Mouse (Mus musculus) CH12.LX (cell line): ENCODE measurements around the gene S100a9. TPM values are rescaled to one million over a fixed set of nuclear protein-coding genes. Genes with fewer than 3 reads are reported as not detected.

Experiments
- DNase-seq: peaks from one replicate; pipeline ENCODE4 v3.0.0-alpha.2; 2013; ENCODE audit errors: extremely low read depth
- H3K27ac ChIP-seq: 2 replicates; pipeline ENCODE4 v1.5.1; 2012; ENCODE audit warnings: low read depth, mild to moderate bottlenecking, control low read depth, moderate library complexity; ENCODE audit not compliant: insufficient read depth
- H3K27me3 ChIP-seq: replicated peaks from 2 replicates; pipeline ENCODE3; 2012; ENCODE audit warnings: inconsistent platforms
- H3K36me3 ChIP-seq, 2 experiments: replicated peaks in 1 of 2; 2 replicates each; pipeline versions ENCODE3 to v1.6.1; 2012; ENCODE audit warnings: inconsistent platforms in 1 of 2, low read length in 1 of 2, mild to moderate bottlenecking in 1 of 2, mixed read lengths in 1 of 2, moderate library complexity in 1 of 2; ENCODE audit not compliant: control insufficient read depth in 1 of 2, insufficient read depth in 1 of 2
- H3K4me1 ChIP-seq, 2 experiments: 2 replicates each; pipeline ENCODE4 v1.6.1; 2012; ENCODE audit warnings: inconsistent platforms in 1 of 2, moderate library complexity in 1 of 2; ENCODE audit not compliant: insufficient read depth in 2 of 2, control insufficient read depth in 1 of 2
- H3K4me2 ChIP-seq: 2 replicates; pipeline ENCODE4 v1.6.1; 2012; ENCODE audit warnings: low read depth, mild to moderate bottlenecking, control low read depth; ENCODE audit not compliant: poor library complexity, insufficient read depth, severe bottlenecking
- H3K4me3 ChIP-seq, 3 experiments: fragments of 150-350 bp in 1 of 3; sonication (generic) in 1 of 3; replicated peaks in 1 of 3; 2 replicates each; pipeline versions ENCODE3 to v1.5.1; 2011 to 2012; ENCODE audit warnings: low read depth in 2 of 3, low read length in 2 of 3, mild to moderate bottlenecking in 2 of 3, moderate library complexity in 2 of 3, control low read depth in 1 of 3, improper control_type of control experiment in 1 of 3, inconsistent platforms in 1 of 3, mixed read lengths in 1 of 3; ENCODE audit not compliant: poor library complexity in 1 of 3
- H3K79me2 ChIP-seq: replicated peaks from 2 replicates; pipeline ENCODE4 v1.6.1; 2012; ENCODE audit warnings: mild to moderate bottlenecking, moderate library complexity; ENCODE audit not compliant: control insufficient read depth, poor library complexity, insufficient read depth, severe bottlenecking; ENCODE audit errors: extremely low read depth
- H3K9ac ChIP-seq: 2 replicates; pipeline ENCODE4 v1.6.1; 2012; ENCODE audit warnings: low read depth, mild to moderate bottlenecking, control low read depth, moderate library complexity; ENCODE audit not compliant: insufficient read depth
- H3K9me3 ChIP-seq: replicated peaks from 2 replicates; pipeline ENCODE3; 2012; ENCODE audit warnings: low read length, inconsistent platforms, mixed read lengths
- CTCF ChIP-seq, 2 experiments: IDR thresholded peaks in 1 of 2; conservative IDR thresholded peaks in 1 of 2; 2 replicates each; pipeline ENCODE4 v1.5.1; 2011 to 2012; ENCODE audit warnings: low read depth in 2 of 2, low read length in 2 of 2, improper control_type of control experiment in 1 of 2, inconsistent platforms in 1 of 2, mild to moderate bottlenecking in 1 of 2, moderate library complexity in 1 of 2
- E2F4 ChIP-seq: IDR thresholded peaks from 2 replicates; pipeline ENCODE4 v1.6.1; 2011; ENCODE audit warnings: low read depth, low read length, improper control_type of control experiment; ENCODE audit not compliant: insufficient replicate concordance
- ETS1 ChIP-seq: conservative IDR thresholded peaks from 2 replicates; pipeline ENCODE4 v1.6.1; 2012; ENCODE audit warnings: low read depth, mild to moderate bottlenecking, inconsistent platforms, low read length, improper control_type of control experiment, moderate library complexity
- JUN ChIP-seq: IDR thresholded peaks from 2 replicates; pipeline ENCODE4 v1.6.1; 2011; ENCODE audit warnings: low read depth, mild to moderate bottlenecking, low read length, improper control_type of control experiment, moderate library complexity; ENCODE audit not compliant: insufficient read depth
- KAT2A ChIP-seq: IDR thresholded peaks from 2 replicates; pipeline ENCODE4 v1.6.1; 2012; ENCODE audit warnings: low read length, improper control_type of control experiment, inconsistent platforms; ENCODE audit not compliant: insufficient replicate concordance
- MAFK ChIP-seq: IDR thresholded peaks from 2 replicates; pipeline ENCODE4 v1.6.1; 2011; ENCODE audit warnings: low read length, improper control_type of control experiment; ENCODE audit not compliant: insufficient replicate concordance
- MAZ ChIP-seq: IDR thresholded peaks from 2 replicates; pipeline ENCODE4 v1.6.1; 2012; ENCODE audit warnings: low read depth, mild to moderate bottlenecking, inconsistent platforms, low read length, improper control_type of control experiment, moderate library complexity
- NRF1 ChIP-seq: IDR thresholded peaks from 2 replicates; pipeline ENCODE4 v1.6.1; 2014; ENCODE audit warnings: low read depth, mild to moderate bottlenecking, inconsistent platforms, low read length, improper control_type of control experiment, moderate library complexity
- PAX5 ChIP-seq: IDR thresholded peaks from 2 replicates; pipeline ENCODE4 v1.6.1; 2012; ENCODE audit warnings: low read length, inconsistent platforms, mixed read lengths
- RCOR1 ChIP-seq: conservative IDR thresholded peaks from 2 replicates; pipeline ENCODE4 v1.6.1; 2012; ENCODE audit warnings: low read depth, mild to moderate bottlenecking, inconsistent platforms, low read length, improper control_type of control experiment
- SIN3A ChIP-seq: IDR thresholded peaks from 2 replicates; pipeline ENCODE4 v1.6.1; 2012; ENCODE audit warnings: low read length, improper control_type of control experiment, inconsistent platforms
- SMC3 ChIP-seq: IDR thresholded peaks from 2 replicates; pipeline ENCODE4 v1.6.1; 2011; ENCODE audit warnings: low read depth, low read length, improper control_type of control experiment
- TBP ChIP-seq: conservative IDR thresholded peaks from 2 replicates; pipeline ENCODE4 v1.6.1; 2011; ENCODE audit warnings: low read depth, low read length, improper control_type of control experiment
- UBTF ChIP-seq: IDR thresholded peaks from 2 replicates; pipeline ENCODE4 v1.6.1; 2012; ENCODE audit warnings: low read depth, mild to moderate bottlenecking, inconsistent platforms, low read length, improper control_type of control experiment, moderate library complexity
- ZC3H11A ChIP-seq: IDR thresholded peaks from 2 replicates; pipeline ENCODE4 v1.6.1; 2012; ENCODE audit warnings: low read depth, mild to moderate bottlenecking, inconsistent platforms, low read length, improper control_type of control experiment
- ZNF384 ChIP-seq: IDR thresholded peaks from 2 replicates; pipeline ENCODE4 v1.6.1; 2012; ENCODE audit warnings: low read depth, low read length, improper control_type of control experiment, inconsistent platforms
- dilution Hi-C: fragments of 300-500 bp; cut with MboI; formaldehyde crosslinking; loops from 2 replicates; pipeline ENCODE4 v1.14.3; 2020; ENCODE audit warnings: low sequenced_read_pairs; ENCODE audit not compliant: extremely low pct_unique_long_range_greater_than_20kb, extremely low pct_ligation_motif_present
- in situ Hi-C: fragments of 300-500 bp; cut with MboI; formaldehyde crosslinking; loops from 3 replicates; pipeline ENCODE4 v1.14.3; 2019; ENCODE audit warnings: low sequenced_read_pairs, low pct_ligation_motif_present, low pct_unique_long_range_greater_than_20kb, mixed read lengths
- polyA plus RNA-seq: library from polyadenylated mRNA; unstranded; fragments of >175 nt; gene quantifications from 2 replicates; pipeline ENCODE4 v1.2.1, GENCODE M21; 2012; ENCODE audit warnings: low read depth; ENCODE audit not compliant: insufficient read length
- total RNA-seq, 2 experiments: library from RNA; depleted of rRNA; stranded (reverse); fragments of 300-350 nt in 1 of 2; fragments of >200 nt in 1 of 2; gene quantifications; 2 replicates each; pipeline ENCODE4 v1.2.3; 2012 to 2014

Gene S100a9
- total and polyA plus RNA-seq, 3 experiments, result not detected

DNA sequence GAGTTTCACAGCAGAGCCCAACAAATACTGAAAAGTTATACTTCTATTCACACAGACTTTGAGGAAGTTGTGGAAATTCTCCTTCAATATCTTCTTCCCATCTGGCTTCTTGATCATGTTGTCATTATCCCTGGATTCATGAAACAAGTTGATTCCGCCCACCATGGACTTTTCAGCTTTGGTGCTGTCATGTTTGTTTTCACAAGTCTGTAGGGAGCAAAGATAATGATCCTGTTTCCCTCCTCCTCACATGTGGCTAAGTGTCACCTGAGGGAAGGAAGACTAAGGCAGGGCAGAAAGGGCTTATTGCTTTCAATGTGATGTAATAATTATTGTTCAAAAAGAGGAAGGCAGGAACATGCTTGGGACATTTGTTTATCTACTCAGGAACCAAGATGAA, 48.2 kb downstream of the S100a9 start:
- Histone ChIP-seq H3K4me2 (no peak overlapping the region), H3K4me3 (no peak overlapping the region), H3K79me2 (no peaks in the 10 kb centered on the region), H3K9ac (no peak overlapping the region), H3K4me1 (no peaks in the 10 kb centered on the region), H3K27me3 (peaks cover 46% of the 10 kb centered on the region), H3K36me3 (no peaks in the 10 kb centered on the region), H3K9me3 (no peaks in the 10 kb centered on the region), H3K27ac (no peak overlapping the region)
- in situ Hi-C loops (no loop called here), dilution Hi-C loops (no loop called here)
- TF ChIP-seq E2F4, result no peak
- no peak for TF ChIP-seq TBP
- TF ChIP-seq MAFK, result no peak
- no peak for TF ChIP-seq MAZ
- TF ChIP-seq CTCF (conservative IDR thresholded peaks at IDR 0.05 in 1 of 2, IDR thresholded peaks at IDR 0.05 in 1 of 2; ENCODE audit: low read depth in 2 of 2, low read length in 2 of 2), result no peak
- TF ChIP-seq ZNF384, result no peak
- TF ChIP-seq ETS1, result no peak
- no peak for TF ChIP-seq NRF1
- TF ChIP-seq RCOR1, result no peak
- TF ChIP-seq ZC3H11A, result no peak
- TF ChIP-seq PAX5, result no peak
- no peak for TF ChIP-seq SIN3A
- no peak for TF ChIP-seq KAT2A
- DNase-seq, result no peak

DNA sequence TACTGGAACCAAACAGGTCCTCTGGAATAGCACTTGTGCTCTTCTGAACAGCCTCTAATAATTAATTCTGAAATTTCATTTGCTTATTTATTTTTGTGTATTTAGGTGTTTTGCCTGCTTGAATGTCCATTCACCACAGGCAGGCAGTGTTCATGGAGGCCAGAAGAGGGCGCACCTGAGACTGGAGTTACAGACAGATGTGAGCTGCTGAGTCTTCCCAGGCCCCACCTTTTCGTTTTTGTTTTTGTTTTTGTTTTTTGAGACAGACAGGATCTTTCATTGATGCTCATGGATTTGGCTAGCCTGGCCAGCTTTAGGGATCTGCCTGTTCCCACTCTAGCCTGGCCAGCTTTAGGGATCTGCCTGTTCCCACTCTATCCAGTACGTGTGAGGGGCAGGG, 51.3 kb downstream of the S100a9 start:
- Histone ChIP-seq H3K4me3 (no peak overlapping the region), H3K27me3 (peaks cover 43% of the 10 kb centered on the region), H3K27ac (no peak overlapping the region), H3K4me1 (no peaks in the 10 kb centered on the region), H3K9ac (no peak overlapping the region), H3K4me2 (no peak overlapping the region), H3K36me3 (no peaks in the 10 kb centered on the region), H3K79me2 (no peaks in the 10 kb centered on the region), H3K9me3 (no peaks in the 10 kb centered on the region)
- in situ Hi-C loops, result no loop called here
- DNase-seq, result peak; percentile 61
- dilution Hi-C loops, result no loop called here
- TF ChIP-seq MAZ, result no peak
- peak; percentile 58 for TF ChIP-seq SMC3
- no peak for TF ChIP-seq UBTF
- TF ChIP-seq JUN, result no peak
- TF ChIP-seq CTCF (conservative IDR thresholded peaks at IDR 0.05 in 1 of 2, IDR thresholded peaks at IDR 0.05 in 1 of 2; ENCODE audit: low read depth in 2 of 2, low read length in 2 of 2), result peak; percentile 73 to 77

Other genes starting within 250 kb of the S100a9 start
- gene Npr1, start 229.9 kb downstream of the S100a9 start, total RNA-seq (2012; rRNA removed), result 0.13 TPM in 2 replicates
- gene Npr1, start 229.9 kb downstream of the S100a9 start, total RNA-seq (2014; rRNA removed), result not detected in 2 replicates
- gene Npr1, start 229.9 kb downstream of the S100a9 start, polyA plus RNA-seq, result not detected in 2 replicates
- 120 and 148 TPM in 2 replicates for gene Ilf2, start 219.6 kb downstream of the S100a9 start, total RNA-seq (2012; rRNA removed)
- gene Ilf2, start 219.6 kb downstream of the S100a9 start, total RNA-seq (2014; rRNA removed), result 182 and 208 TPM in 2 replicates
- gene Ilf2, start 219.6 kb downstream of the S100a9 start, polyA plus RNA-seq, result 197 and 199 TPM in 2 replicates
- gene Snapin, start 204.7 kb downstream of the S100a9 start, total RNA-seq (2012; rRNA removed), result 18.4 and 18.9 TPM in 2 replicates
- gene Snapin, start 204.7 kb downstream of the S100a9 start, total RNA-seq (2014; rRNA removed), result 39.8 and 42.0 TPM in 2 replicates
- 33.0 and 37.8 TPM in 2 replicates for gene Snapin, start 204.7 kb downstream of the S100a9 start, polyA plus RNA-seq
- gene Chtop, start 186.2 kb downstream of the S100a9 start, total RNA-seq (2012; rRNA removed), result 88.5 and 106 TPM in 2 replicates
- 130 and 134 TPM in 2 replicates for gene Chtop, start 186.2 kb downstream of the S100a9 start, total RNA-seq (2014; rRNA removed)
- 126 and 137 TPM in 2 replicates for gene Chtop, start 186.2 kb downstream of the S100a9 start, polyA plus RNA-seq
- 8.9 and 13.2 TPM in 2 replicates for gene S100a1, start 181.3 kb downstream of the S100a9 start, total RNA-seq (2012; rRNA removed)
- 2.6 and 3.8 TPM in 2 replicates for gene S100a1, start 181.3 kb downstream of the S100a9 start, total RNA-seq (2014; rRNA removed)
- gene S100a1, start 181.3 kb downstream of the S100a9 start, polyA plus RNA-seq, result 2.7 and 5.0 TPM in 2 replicates
- 35.5 and 37.1 TPM in 2 replicates for gene S100a13, start 181.3 kb downstream of the S100a9 start, total RNA-seq (2012; rRNA removed)
- 37.1 and 41.6 TPM in 2 replicates for gene S100a13, start 181.3 kb downstream of the S100a9 start, total RNA-seq (2014; rRNA removed)
- 19.3 and 22.1 TPM in 2 replicates for gene S100a13, start 181.3 kb downstream of the S100a9 start, polyA plus RNA-seq
- gene S100a14, start 168.9 kb downstream of the S100a9 start, total RNA-seq (2012; rRNA removed), result not detected in 2 replicates
- not detected in 2 replicates for gene S100a14, start 168.9 kb downstream of the S100a9 start, total RNA-seq (2014; rRNA removed)
- not detected in 2 replicates for gene S100a14, start 168.9 kb downstream of the S100a9 start, polyA plus RNA-seq
- gene S100a16, start 158.5 kb downstream of the S100a9 start, total RNA-seq (2012; rRNA removed), result not detected in 2 replicates
- not detected in 2 replicates for gene S100a16, start 158.5 kb downstream of the S100a9 start, total RNA-seq (2014; rRNA removed)
- gene S100a16, start 158.5 kb downstream of the S100a9 start, polyA plus RNA-seq, result not detected in 2 replicates
- gene S100a3, start 135.1 kb downstream of the S100a9 start, total RNA-seq (2012; rRNA removed), result not detected in 2 replicates
- not detected in 2 replicates for gene S100a3, start 135.1 kb downstream of the S100a9 start, total RNA-seq (2014; rRNA removed)
- not detected in 2 replicates for gene S100a3, start 135.1 kb downstream of the S100a9 start, polyA plus RNA-seq
- not detected in 2 replicates for gene S100a2, start 105.5 kb downstream of the S100a9 start, total RNA-seq (2012; rRNA removed)
- gene S100a2, start 105.5 kb downstream of the S100a9 start, total RNA-seq (2014; rRNA removed), result not detected in 2 replicates
- not detected in 2 replicates for gene S100a2, start 105.5 kb downstream of the S100a9 start, polyA plus RNA-seq
- not detected in 2 replicates for gene Gm42674, start 93.8 kb downstream of the S100a9 start, total RNA-seq (2012; rRNA removed)
- gene Gm42674, start 93.8 kb downstream of the S100a9 start, total RNA-seq (2014; rRNA removed), result not detected in 2 replicates
- gene Gm42674, start 93.8 kb downstream of the S100a9 start, polyA plus RNA-seq, result not detected in 2 replicates
- gene S100a4, start 92.0 kb downstream of the S100a9 start, total RNA-seq (2012; rRNA removed), result 0.76 TPM in 1 of 2 replicates, not detected in the other
- 1.1 and 1.2 TPM in 2 replicates for gene S100a4, start 92.0 kb downstream of the S100a9 start, total RNA-seq (2014; rRNA removed)
- gene S100a4, start 92.0 kb downstream of the S100a9 start, polyA plus RNA-seq, result 0.86 TPM in 1 of 2 replicates, not detected in the other
- gene S100a5, start 87.2 kb downstream of the S100a9 start, total RNA-seq (2012; rRNA removed), result not detected in 2 replicates
- gene S100a5, start 87.2 kb downstream of the S100a9 start, total RNA-seq (2014; rRNA removed), result not detected in 2 replicates
- gene S100a5, start 87.2 kb downstream of the S100a9 start, polyA plus RNA-seq, result not detected in 2 replicates
- gene S100a6, start 82.8 kb downstream of the S100a9 start, total RNA-seq (2012; rRNA removed), result not detected in 2 replicates
- gene S100a6, start 82.8 kb downstream of the S100a9 start, total RNA-seq (2014; rRNA removed), result not detected in 2 replicates
- not detected in 2 replicates for gene S100a6, start 82.8 kb downstream of the S100a9 start, polyA plus RNA-seq
- gene S100a7a, start 41.7 kb downstream of the S100a9 start, total RNA-seq (2012; rRNA removed), result not detected in 2 replicates
- gene S100a7a, start 41.7 kb downstream of the S100a9 start, total RNA-seq (2014; rRNA removed), result not detected in 2 replicates
- not detected in 2 replicates for gene S100a7a, start 41.7 kb downstream of the S100a9 start, polyA plus RNA-seq
- gene S100a8, start 26.7 kb downstream of the S100a9 start, total RNA-seq (2012; rRNA removed), result not detected in 2 replicates
- gene S100a8, start 26.7 kb downstream of the S100a9 start, total RNA-seq (2014; rRNA removed), result not detected in 2 replicates
- gene S100a8, start 26.7 kb downstream of the S100a9 start, polyA plus RNA-seq, result not detected in 2 replicates
- gene Pglyrp4, start 31.2 kb upstream of the S100a9 start, total RNA-seq (2012; rRNA removed), result not detected in 2 replicates
- not detected in 2 replicates for gene Pglyrp4, start 31.2 kb upstream of the S100a9 start, total RNA-seq (2014; rRNA removed)
- gene Pglyrp4, start 31.2 kb upstream of the S100a9 start, polyA plus RNA-seq, result not detected in 2 replicates
- not detected in 2 replicates for gene Gm5849, start 82.2 kb upstream of the S100a9 start, total RNA-seq (2012; rRNA removed)
- gene Gm5849, start 82.2 kb upstream of the S100a9 start, total RNA-seq (2014; rRNA removed), result not detected in 2 replicates
- not detected in 2 replicates for gene Gm5849, start 82.2 kb upstream of the S100a9 start, polyA plus RNA-seq